Mouse (Mus musculus) liver, embryonic 13.5 days (tissue): ENCODE results near the gene Nkiras1. TPM values are rescaled to one million over a fixed set of nuclear protein-coding genes. Genes with fewer than 3 reads are reported as not detected.
"Not testable (repeated sequence)": the region's sequence is repeated elsewhere in the genome, so short reads cannot be mapped to it uniquely, and the experiment has no call there.

Source experiments
- ATAC-seq: fragments of 200-750 bp; cut with Nextera tagmentation; 2 replicates; pipeline ENCODE4 v1.8.0; 2017; ENCODE audit warnings: low read depth, mild to moderate bottlenecking, moderate number of reproducible peaks, moderate library complexity
- DNase-seq: peaks from one replicate; pipeline ENCODE4 v3.0.0; 2022
- H3K27ac ChIP-seq: fragments of 300-500 bp; sonication (generic); 2 replicates; pipeline ENCODE4 v1.5.1; 2015; ENCODE audit warnings: moderate library complexity, mild to moderate bottlenecking, inconsistent platforms
- H3K27me3 ChIP-seq: fragments of 300-500 bp; sonication (generic); 2 replicates; pipeline ENCODE4 v1.6.1; 2015; ENCODE audit warnings: mild to moderate bottlenecking, inconsistent platforms
- H3K36me3 ChIP-seq: fragments of 300-500 bp; sonication (generic); 2 replicates; pipeline ENCODE4 v1.6.1; 2015; ENCODE audit warnings: mild to moderate bottlenecking, inconsistent platforms
- H3K4me1 ChIP-seq: fragments of 300-500 bp; sonication (generic); replicated peaks from 2 replicates; pipeline ENCODE4 v1.6.1; 2015; ENCODE audit warnings: inconsistent platforms
- H3K4me2 ChIP-seq: fragments of 300-500 bp; sonication (generic); 2 replicates; pipeline ENCODE4 v1.6.1; 2015; ENCODE audit warnings: inconsistent platforms, mild to moderate bottlenecking, moderate library complexity
- H3K4me3 ChIP-seq: fragments of 300-500 bp; sonication (generic); replicated peaks from 2 replicates; pipeline ENCODE4 v1.5.1; 2015; ENCODE audit warnings: mild to moderate bottlenecking, inconsistent platforms
- H3K9ac ChIP-seq: fragments of 300-500 bp; sonication (generic); 2 replicates; pipeline ENCODE4 v1.6.1; 2015; ENCODE audit warnings: mild to moderate bottlenecking, inconsistent platforms
- H3K9me3 ChIP-seq: fragments of 300-500 bp; sonication (generic); replicated peaks from 2 replicates; pipeline ENCODE4 v1.6.1; 2016; ENCODE audit warnings: inconsistent platforms
- WGBS: fragments of 180-500 bp; shearing (Covaris S2); methylation state at CpG from one replicate; pipeline ENCODE4 v1.1.7; 2015; ENCODE audit not compliant: insufficient replicate concordance; 5-methylcytosine and 5-hydroxymethylcytosine counted together
- polyA plus RNA-seq: library from polyadenylated mRNA; unstranded; fragments of >200 nt; fragmentation: Nextera tagmentation; extraction: Ambion mirVana; gene quantifications from 2 replicates; pipeline ENCODE4 v1.2.1, GENCODE M21; 2015

Gene Nkiras1
- polyA plus RNA-seq, 1 experiment from 2014 or later = 10.0 TPM

DNA sequence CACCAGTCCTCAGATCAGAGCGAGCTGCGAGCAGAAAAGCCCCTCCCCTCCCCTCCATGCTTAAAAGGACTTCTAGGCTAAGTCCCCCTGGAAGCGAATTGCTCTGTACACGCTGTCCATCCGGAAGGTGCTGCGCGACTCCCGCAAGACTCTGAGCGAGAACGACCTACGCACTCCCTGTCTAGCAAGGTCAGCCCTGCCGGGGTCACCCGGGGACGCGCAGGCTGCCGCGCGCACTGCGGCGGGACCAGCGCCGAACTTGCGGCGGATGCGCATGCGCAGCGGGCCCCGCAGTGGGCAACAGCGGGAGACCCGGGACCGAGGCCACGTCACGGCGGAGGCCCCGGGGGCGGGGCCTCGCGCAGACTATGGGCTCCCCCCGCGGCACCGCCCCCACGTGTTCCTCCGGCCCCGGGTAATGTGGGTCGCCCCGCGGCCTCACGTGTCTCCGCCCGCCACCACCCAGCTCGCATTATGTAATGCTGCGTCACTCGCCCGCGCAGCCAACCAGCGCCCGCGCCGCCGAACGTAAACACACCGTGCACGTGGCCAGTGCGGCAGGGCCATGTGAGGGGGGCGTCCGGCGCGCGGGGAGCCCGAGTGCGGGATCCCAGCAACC, 32.7 kb upstream of the Nkiras1 start:
- Histone ChIP-seq H3K9ac (peak overlapping the region; percentile 73), H3K36me3 (no peaks in the 10 kb centered on the region), H3K27me3 (no peaks in the 10 kb centered on the region), H3K27ac (peak overlapping the region; percentile 59), H3K4me2 (peak overlapping the region; percentile 98), H3K9me3 (no peaks in the 10 kb centered on the region), H3K4me1 (peaks cover 32% of the 10 kb centered on the region), H3K4me3 (peak overlapping the region; percentile 72)
- WGBS = 0% methylated on average over 68 of the region's 71 CpGs
- peak; percentile 92 for DNase-seq
- ATAC-seq = peak; percentile 84

DNA sequence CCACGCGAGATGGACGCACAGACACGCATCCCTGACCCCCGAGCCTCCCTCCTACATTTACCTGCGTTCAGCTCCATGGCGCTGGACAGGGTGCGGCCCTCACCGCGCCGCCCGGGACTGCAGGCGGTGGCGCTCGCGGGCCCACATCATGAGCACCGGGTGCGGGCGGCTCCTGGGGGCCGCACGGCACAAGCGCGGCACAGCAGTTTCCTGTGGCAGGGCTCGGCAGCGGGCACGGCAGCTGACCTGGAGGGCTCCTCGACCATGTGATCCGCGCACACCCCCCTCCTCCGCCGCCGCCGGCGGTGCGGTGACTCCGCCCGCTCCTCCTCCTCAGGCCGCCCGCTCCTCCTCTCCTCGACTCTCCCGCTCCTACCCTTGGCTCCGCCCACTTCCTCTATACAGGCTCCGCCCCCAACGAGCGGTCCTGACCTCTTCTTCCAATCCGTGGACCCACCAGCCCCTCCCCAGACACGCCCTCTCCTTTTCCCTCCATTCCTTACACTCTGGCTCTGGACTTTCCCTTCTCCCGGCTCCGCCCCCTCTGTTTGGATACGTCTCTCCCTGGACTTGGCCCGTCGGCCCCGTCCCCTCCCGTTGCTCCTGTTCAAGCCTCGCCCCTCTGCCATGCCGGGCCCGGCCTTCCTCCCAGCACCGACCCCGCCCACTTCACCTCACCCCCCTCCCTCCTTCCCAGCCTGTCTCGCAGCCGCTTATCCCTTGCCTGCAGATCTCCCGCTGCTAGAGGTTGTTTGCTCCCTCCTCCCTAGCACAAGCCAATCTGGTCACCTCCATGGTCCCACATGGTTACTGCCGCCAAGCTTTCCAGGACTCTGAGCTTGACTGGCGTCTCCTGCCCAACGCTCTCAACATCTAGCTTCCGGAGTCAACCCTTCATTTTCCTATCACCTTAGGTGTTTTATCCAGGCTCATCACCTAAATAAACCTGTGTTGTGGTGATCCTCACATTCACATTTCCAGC, 31.9 kb upstream of the Nkiras1 start, which contains the start of gene Nr1d2:
Gene Nr1d2 (minus strand): TSS at position 378 of the 982 bp plus-strand sequence.
- Histone ChIP-seq H3K4me1 (peaks cover 30% of the 10 kb centered on the region), H3K36me3 (no peaks in the 10 kb centered on the region), H3K27me3 (no peaks in the 10 kb centered on the region), H3K9me3 (no peaks in the 10 kb centered on the region), H3K9ac (peak within 1 kb of the TSS; percentile 73), H3K27ac (peak within 1 kb of the TSS; percentile 59), H3K4me2 (peak within 1 kb of the TSS; percentile 98), H3K4me3 (peak within 1 kb of the TSS; percentile 72)
- WGBS = under 1% methylated on average over 65 of the region's 66 CpGs
- ATAC-seq = peak; percentile 83
- DNase-seq = peak; percentile 91

DNA sequence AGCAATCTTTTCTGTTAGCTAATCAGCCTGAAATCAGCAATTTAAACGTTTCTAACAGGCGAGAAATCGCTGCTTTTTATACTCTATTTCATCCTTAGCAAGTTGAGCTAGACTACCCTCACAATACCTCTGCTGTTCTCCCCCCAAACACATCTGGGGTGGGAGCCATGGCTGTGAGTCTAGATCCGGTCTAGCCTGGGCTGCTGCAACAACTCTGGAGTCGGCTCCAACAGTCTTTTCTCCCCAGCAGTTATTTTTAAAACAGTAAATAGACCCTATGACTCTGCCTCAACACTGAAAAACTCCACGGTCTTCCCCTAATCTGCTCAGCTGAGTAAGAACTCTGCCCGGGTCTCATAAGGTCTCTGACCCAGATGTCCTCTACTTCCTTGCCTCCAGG, 30.8 kb upstream of the Nkiras1 start:
- Histone ChIP-seq H3K4me2 (0 out of 2 replicates have a peak overlapping the region, but pooled peaks have one; percentile 3), H3K36me3 (no peaks in the 10 kb centered on the region)
- WGBS = 57% methylated on average over 7 of the region's 7 CpGs

DNA sequence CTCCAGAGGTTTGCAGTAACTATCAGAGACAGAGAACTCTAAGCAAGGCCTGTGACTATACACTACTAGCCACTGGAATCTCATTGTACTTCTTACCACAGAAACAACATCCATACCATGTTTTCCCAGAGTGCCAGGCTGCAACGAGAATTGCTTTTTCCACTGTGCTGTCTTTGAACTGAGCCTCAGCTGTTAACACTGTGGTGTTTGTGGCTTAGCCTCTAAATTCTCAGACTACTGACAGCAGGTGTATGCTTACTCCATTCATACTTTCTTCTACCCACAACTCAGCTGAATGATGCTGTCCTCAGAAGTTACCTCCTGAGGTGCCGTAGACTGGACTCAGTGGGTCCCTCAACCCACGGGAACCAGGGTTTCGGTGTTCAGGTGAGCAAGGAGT, 29.1 kb upstream of the Nkiras1 start:
- no peaks in the 10 kb centered on the region for H3K36me3 ChIP-seq

More for the DNA sequence above, 30.8 kb upstream of the Nkiras1 start:
- Histone ChIP-seq H3K4me3 (no peak overlapping the region), H3K9me3 (no peaks in the 10 kb centered on the region), H3K27me3 (no peaks in the 10 kb centered on the region), H3K9ac (no peak overlapping the region), H3K27ac (no peak overlapping the region), H3K4me1 (peaks cover 24% of the 10 kb centered on the region)
- DNase-seq (no peak), ATAC-seq (no peak)

DNA sequence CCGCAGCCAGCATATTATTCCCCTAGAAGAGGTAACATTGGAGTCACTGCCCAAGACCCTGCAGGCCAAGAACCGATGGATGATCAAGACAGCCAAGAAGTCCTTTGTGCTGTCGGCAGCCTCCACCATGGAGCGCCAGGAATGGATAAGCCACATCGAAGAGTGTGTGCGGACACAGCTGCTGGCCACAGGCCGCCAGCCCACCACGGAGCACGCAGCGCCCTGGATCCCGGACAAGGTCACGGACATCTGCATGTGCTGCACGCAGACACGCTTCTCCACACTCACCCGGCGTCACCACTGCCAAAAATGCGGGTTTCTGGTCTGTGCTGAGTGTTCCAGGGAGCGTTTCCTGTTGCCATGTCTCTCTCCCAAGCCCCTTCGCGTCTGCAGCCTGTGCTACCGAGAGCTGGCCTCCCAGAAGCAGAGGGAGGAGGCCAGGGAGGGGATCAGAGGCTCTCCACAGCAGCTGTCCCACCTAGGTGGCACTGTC, 28.3 kb upstream of the Nkiras1 start:
- 73% methylated on average over 21 of the region's 21 CpGs for WGBS
- Histone ChIP-seq H3K4me1 (peaks cover 19% of the 10 kb centered on the region), H3K4me2 (no peak overlapping the region), H3K27me3 (no peaks in the 10 kb centered on the region), H3K4me3 (no peak overlapping the region), H3K36me3 (no peaks in the 10 kb centered on the region), H3K9me3 (no peaks in the 10 kb centered on the region), H3K9ac (no peak overlapping the region), H3K27ac (no peak overlapping the region)
- no peak for ATAC-seq
- DNase-seq = no peak

More for the DNA sequence above, 29.1 kb upstream of the Nkiras1 start:
- Histone ChIP-seq H3K4me2 (no peak overlapping the region), H3K9me3 (no peaks in the 10 kb centered on the region), H3K27me3 (no peaks in the 10 kb centered on the region), H3K9ac (no peak overlapping the region), H3K4me3 (no peak overlapping the region), H3K27ac (no peak overlapping the region), H3K4me1 (peaks cover 24% of the 10 kb centered on the region)
- DNase-seq (no peak), ATAC-seq (no peak)
- WGBS = 78% methylated on average over 4 of the region's 4 CpGs

DNA sequence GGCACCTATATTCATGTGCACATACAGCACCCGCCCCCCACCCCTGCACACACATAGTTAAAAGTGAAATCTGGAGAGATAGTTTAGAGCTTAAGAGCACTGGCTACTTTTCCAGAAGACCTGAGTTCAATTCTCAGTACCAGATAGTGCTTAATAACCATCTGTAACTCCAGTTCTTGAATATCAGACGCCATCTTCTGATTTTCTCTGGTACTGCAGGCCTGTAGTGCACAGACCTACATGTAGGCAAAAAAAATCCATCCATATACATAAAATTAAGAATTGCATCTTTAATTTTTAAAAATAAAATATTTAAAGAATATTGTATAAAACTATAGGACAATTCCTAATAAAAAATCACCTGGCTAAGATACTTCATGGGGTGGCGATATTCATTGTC, 9.7 kb upstream of the Nkiras1 start:
- no peak overlapping the region for H3K27ac ChIP-seq
- WGBS = 66% methylated on average over 3 of the region's 3 CpGs
- no peak for ATAC-seq
- no peaks in the 10 kb centered on the region for H3K27me3 ChIP-seq
- DNase-seq = no peak
- no peaks in the 10 kb centered on the region for H3K4me1 ChIP-seq
- H3K4me2 ChIP-seq = no peak overlapping the region
- no peaks in the 10 kb centered on the region for H3K9me3 ChIP-seq
- no peak overlapping the region for H3K9ac ChIP-seq
- no peak overlapping the region for H3K4me3 ChIP-seq
- H3K36me3 ChIP-seq = peaks cover 4% of the 10 kb centered on the region; the same call in 1 of the 2 replicates

DNA sequence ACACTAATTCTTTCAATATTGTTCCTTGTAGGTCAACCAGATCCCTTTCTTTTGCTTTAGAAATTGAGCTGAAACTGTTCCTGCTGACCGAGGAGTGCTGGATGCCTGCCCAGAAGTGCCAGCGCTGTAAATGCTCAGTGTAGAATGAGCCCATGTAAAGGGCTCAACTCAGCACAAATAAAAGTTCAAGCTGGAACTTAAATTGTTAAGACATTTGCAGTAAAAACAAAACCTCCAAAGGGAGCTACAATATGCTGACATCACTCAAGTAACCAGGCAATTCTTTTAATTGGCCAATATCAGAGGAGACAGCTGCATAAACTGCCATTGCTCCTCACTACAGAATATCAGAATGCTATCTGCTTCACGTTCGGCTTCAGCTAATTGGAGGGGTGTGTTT, 7.5 kb upstream of the Nkiras1 start:
- ATAC-seq = no peak
- Histone ChIP-seq H3K27ac (no peak overlapping the region), H3K27me3 (no peaks in the 10 kb centered on the region), H3K4me3 (no peak overlapping the region), H3K4me1 (peaks cover 5% of the 10 kb centered on the region), H3K36me3 (peaks cover 24% of the 10 kb centered on the region), H3K4me2 (no peak overlapping the region), H3K9ac (no peak overlapping the region), H3K9me3 (no peaks in the 10 kb centered on the region)
- DNase-seq = no peak
- 60% methylated on average over 4 of the region's 4 CpGs for WGBS

DNA sequence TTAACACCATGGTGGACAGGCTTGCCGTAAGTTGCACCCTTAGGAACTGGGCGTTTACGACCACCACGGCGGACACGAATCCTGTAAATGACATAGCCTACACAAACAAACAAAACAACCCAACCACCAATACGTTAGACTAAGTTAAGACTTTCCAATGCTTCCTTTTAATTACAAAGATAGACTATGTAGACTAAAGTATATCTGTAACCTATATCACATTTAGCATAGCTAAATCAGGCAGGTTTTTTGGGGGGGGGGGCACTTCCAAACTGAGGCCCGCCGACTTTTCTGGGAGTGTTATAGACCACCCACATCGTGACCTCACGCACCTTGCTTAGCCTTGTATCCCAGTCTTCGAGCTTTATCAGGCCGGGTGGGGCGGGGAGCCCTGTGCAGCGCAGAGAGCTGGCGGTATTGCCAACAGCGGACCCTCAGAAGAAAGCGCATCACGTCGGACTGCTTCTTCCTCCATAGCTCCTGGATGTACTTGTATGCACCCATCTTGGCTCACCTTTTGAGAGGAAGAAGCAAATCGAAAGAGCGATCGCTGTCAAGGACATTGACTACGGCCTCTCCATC, 898 bp upstream of the Nkiras1 start:
- Histone ChIP-seq H3K27ac (peak overlapping the region; percentile 87), H3K4me1 (peaks cover 25% of the 10 kb centered on the region), H3K4me3 (peak overlapping the region; percentile 93), H3K36me3 (peaks cover 36% of the 10 kb centered on the region), H3K9ac (peak overlapping the region; percentile 98), H3K4me2 (peak overlapping the region; percentile 78)
- H3K9me3 ChIP-seq, H3K27me3 ChIP-seq, ATAC-seq, DNase-seq: not testable (repeated sequence)
- WGBS = 1% methylated on average over 24 of the region's 24 CpGs

DNA sequence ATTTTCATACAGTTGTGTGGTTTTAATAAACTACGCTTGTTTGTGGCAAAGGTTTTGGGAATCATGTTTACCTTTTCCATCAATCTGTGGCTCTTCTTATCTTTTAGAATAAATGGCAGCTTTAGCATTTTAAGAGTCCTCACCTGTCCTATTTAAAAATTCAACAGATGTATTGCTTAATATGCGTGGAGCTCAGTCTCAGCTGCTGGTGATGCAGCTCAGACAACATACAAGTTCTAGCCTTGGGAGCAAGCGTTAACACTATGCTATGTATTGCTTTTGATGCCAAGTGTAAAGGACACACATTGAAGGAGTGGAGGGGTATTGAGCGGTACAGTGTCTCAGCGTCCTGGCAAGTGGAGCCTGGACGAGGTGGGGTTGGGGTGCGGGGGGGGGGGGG, 730 bp downstream of the Nkiras1 start:
- DNase-seq = no peak
- ATAC-seq = no peak
- Histone ChIP-seq H3K36me3 (peaks cover 32% of the 10 kb centered on the region), H3K4me1 (peaks cover 25% of the 10 kb centered on the region), H3K4me2 (peak overlapping the region; percentile 78), H3K27ac (peak overlapping the region; percentile 85), H3K4me3 (peak overlapping the region; percentile 93), H3K9me3 (no peaks in the 10 kb centered on the region), H3K9ac (peak overlapping the region; percentile 87), H3K27me3 (no peaks in the 10 kb centered on the region)
- WGBS = 3% methylated on average over 7 of the region's 7 CpGs

DNA sequence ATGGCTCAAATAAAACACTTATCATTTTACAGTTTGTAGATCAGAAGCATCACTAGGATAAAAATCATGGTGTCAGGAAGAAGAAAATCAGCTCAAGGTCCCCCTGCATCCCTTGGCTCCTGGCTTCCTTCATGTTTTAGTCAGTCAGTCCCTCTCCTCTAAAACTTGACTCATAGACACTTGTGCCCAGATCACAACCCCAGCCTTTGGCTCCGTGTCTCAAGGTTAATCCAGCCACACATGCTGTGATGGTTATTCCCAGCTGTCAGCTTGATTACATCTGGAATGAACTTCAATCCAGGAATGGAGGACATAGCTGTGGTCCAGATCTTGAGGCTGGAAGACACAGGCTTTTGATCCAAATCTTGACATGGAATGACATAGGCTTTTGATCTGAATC, 3.6 kb downstream of the Nkiras1 start:
- ATAC-seq (no peak), DNase-seq (no peak)
- Histone ChIP-seq H3K4me1 (peaks cover 12% of the 10 kb centered on the region), H3K9me3 (no peaks in the 10 kb centered on the region), H3K27ac (no peak overlapping the region), H3K36me3 (peaks cover 31% of the 10 kb centered on the region), H3K4me3 (no peak overlapping the region), H3K9ac (no peak overlapping the region), H3K4me2 (no peak overlapping the region), H3K27me3 (no peaks in the 10 kb centered on the region)
- WGBS = 70% methylated on average over 1 of the region's 1 CpGs

DNA sequence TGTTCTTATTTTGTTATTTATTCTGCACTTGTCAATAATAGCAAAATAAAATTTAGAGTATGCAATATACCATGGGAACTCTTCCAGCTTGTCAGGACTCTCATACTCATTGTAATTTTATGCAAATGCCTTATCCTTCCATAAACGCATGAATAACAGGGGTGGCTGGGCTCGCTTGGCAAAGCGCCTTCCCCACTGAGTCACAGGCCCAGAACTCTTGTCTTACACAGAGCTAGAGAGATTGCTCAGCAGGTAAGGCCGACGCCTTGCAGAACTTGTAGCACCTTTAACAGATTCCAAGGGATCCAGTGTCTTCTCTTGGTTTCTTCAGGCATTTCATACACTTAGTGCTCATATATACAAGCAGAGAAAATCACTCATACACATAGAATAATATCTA, 9.4 kb downstream of the Nkiras1 start:
- Histone ChIP-seq H3K27ac (no peak overlapping the region), H3K27me3 (no peaks in the 10 kb centered on the region), H3K4me1 (no peaks in the 10 kb centered on the region), H3K4me3 (no peak overlapping the region), H3K4me2 (no peak overlapping the region), H3K9me3 (no peaks in the 10 kb centered on the region), H3K36me3 (peaks cover 48% of the 10 kb centered on the region), H3K9ac (no peak overlapping the region)
- ATAC-seq = no peak
- 78% methylated on average over 5 of the region's 5 CpGs for WGBS
- DNase-seq = no peak
